ENCODE assay signal across 8 mouse cellular contexts in the genomic region with DNA sequence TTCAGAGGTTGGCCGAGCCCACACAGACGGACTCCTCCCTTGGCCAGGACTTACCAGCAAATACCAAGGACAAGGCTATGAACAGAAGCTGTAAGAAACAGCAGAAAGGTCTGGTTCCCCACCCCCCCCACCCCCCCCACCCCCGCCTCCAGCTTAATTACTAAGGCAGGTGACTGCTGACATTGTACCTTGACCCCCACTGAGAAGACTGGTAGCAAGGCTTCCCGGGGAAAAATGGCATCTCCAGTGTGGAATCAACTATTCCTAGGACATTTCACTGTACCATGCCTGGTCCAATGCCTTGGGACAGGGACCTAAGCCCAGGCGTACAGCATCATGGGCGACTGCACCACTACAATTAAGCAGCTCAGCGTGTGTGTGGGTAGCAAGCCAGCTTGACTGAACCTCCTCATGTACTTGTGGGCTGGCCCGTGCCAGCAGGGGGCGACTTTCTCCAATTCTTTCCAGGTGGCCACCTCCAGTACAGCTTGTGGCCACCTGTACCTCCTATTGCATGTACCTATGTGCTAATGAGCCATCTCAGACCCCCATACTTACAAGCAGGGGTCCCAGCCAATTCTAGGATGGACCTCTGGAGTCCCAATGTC. TPM values are rescaled to one million over a fixed set of nuclear protein-coding genes. Genes with fewer than 3 reads are reported as not detected.
A peak's percentile ranks its signal among the peaks of the same experiment; 100 is the strongest.
DNase-seq lines count a peak whose midpoint lies in the region; ATAC-seq lines count a peak whose summit lies in the region.

No protein-coding gene starts in this region.

- no peak overlapping the region for H3K4me2 ChIP-seq in hindbrain, embryonic 13.5 days

- no peaks in the 10 kb centered on the region for H3K9me3 ChIP-seq in hindbrain, embryonic 13.5 days

- no peak overlapping the region for H3K27ac ChIP-seq in hindbrain, embryonic 13.5 days

- 35% methylated on average over 9 of the region's 9 CpGs for WGBS in hindbrain, embryonic 13.5 days

- peak; percentile 59 for DNase-seq in MN1 (ENCODE audit: low spot score)
- DNase-seq in cerebellum, adult 11-12 months = peak; percentile 71
- DNase-seq in layer of hippocampus, postnatal 25 days (ENCODE audit: extremely low spot score in 1 of 2, low spot score in 1 of 2) = peak; percentile 74 to 94
- DNase-seq in lung, postnatal 14 days = peak; percentile 88
- peak; percentile 90 for DNase-seq in right cerebral cortex, adult 2 months (ENCODE audit: low spot score in 2 of 2)
- peak; percentile 72 to 83 for DNase-seq in urinary bladder, postnatal 4 days (ENCODE audit: low spot score in 2 of 2)

- ATAC-seq in frontal cortex, adult (ENCODE audit: low TSS enrichment) = peak; percentile 93; the same call in 1 of the 2 replicates
- ATAC-seq in hindbrain, embryonic 13.5 days (ENCODE audit: low FRiP score) = peak; percentile 57; the same call in 1 of the 2 replicates

- H3K4me1 ChIP-seq in hindbrain, embryonic 13.5 days (replicated peaks) = 0 out of 2 replicates have a peak, but pooled peaks cover 3% of the 10 kb centered on the region

- H3K27me3 ChIP-seq in hindbrain, embryonic 13.5 days = no peaks in the 10 kb centered on the region

- no peak overlapping the region for H3K9ac ChIP-seq in hindbrain, embryonic 13.5 days

- no peaks in the 10 kb centered on the region for H3K36me3 ChIP-seq in hindbrain, embryonic 13.5 days

- H3K4me3 ChIP-seq in hindbrain, embryonic 13.5 days = no peak overlapping the region

RNA-seq across cellular contexts. Expression of a gene that starts 37.2 kb away (rescaled TPM):
- 0.73 and 0.97 TPM in 2 replicates for polyA plus RNA-seq in hindbrain, embryonic 13.5 days (2015; fragmentation: Nextera tagmentation; extraction: Ambion mirVana)
- not detected for total RNA-seq in layer of hippocampus, postnatal 25 days (2021)
